Mouse (Mus musculus) limb, embryonic 10.5 days (tissue): Measurements from ENCODE around the gene Nprl3. TPM values are rescaled to one million over a fixed set of nuclear protein-coding genes. Genes with fewer than 3 reads are reported as not detected.
"Not testable (repeated sequence)": the region's sequence is repeated elsewhere in the genome, so short reads cannot be mapped to it uniquely, and the experiment has no call there.

Experiments used
- DNase-seq: peaks from one replicate; pipeline ENCODE4 v3.0.0-alpha.2; 2017; ENCODE audit warnings: low spot score
- H3K27ac ChIP-seq: fragments of 300-500 bp; sonication (generic); 2 replicates; pipeline ENCODE4 v1.5.1; 2016; ENCODE audit warnings: mild to moderate bottlenecking
- H3K27me3 ChIP-seq: fragments of 300-500 bp; sonication (generic); 2 replicates; pipeline ENCODE4 v1.6.1; 2016; ENCODE audit warnings: low read depth, mild to moderate bottlenecking; ENCODE audit not compliant: poor library complexity, severe bottlenecking
- H3K36me3 ChIP-seq: fragments of 300-500 bp; sonication (generic); 2 replicates; pipeline ENCODE4 v1.6.1; 2016; ENCODE audit warnings: mild to moderate bottlenecking, moderate library complexity
- H3K4me1 ChIP-seq: fragments of 300-500 bp; sonication (generic); 2 replicates; pipeline ENCODE4 v1.6.1; 2016
- H3K4me3 ChIP-seq: fragments of 300-500 bp; sonication (generic); 2 replicates; pipeline ENCODE4 v1.5.1; 2016; ENCODE audit warnings: mild to moderate bottlenecking, moderate library complexity
- H3K9me3 ChIP-seq: fragments of 300-500 bp; sonication (generic); replicated peaks from 2 replicates; pipeline ENCODE4 v1.6.1; 2016; ENCODE audit warnings: mild to moderate bottlenecking
- WGBS: fragments of 180-500 bp; shearing (Covaris S2); methylation state at CpG from one replicate; pipeline ENCODE4 v1.1.7; 2016; 5-methylcytosine and 5-hydroxymethylcytosine counted together
- polyA plus RNA-seq: library from polyadenylated mRNA; unstranded; fragments of >200 nt; fragmentation: Nextera tagmentation; extraction: Ambion mirVana; gene quantifications from 2 replicates; pipeline ENCODE4 v1.2.1, GENCODE M21; 2016

The Nprl3 gene
- 43.7 and 51.8 TPM in 2 replicates for polyA plus RNA-seq

DNA sequence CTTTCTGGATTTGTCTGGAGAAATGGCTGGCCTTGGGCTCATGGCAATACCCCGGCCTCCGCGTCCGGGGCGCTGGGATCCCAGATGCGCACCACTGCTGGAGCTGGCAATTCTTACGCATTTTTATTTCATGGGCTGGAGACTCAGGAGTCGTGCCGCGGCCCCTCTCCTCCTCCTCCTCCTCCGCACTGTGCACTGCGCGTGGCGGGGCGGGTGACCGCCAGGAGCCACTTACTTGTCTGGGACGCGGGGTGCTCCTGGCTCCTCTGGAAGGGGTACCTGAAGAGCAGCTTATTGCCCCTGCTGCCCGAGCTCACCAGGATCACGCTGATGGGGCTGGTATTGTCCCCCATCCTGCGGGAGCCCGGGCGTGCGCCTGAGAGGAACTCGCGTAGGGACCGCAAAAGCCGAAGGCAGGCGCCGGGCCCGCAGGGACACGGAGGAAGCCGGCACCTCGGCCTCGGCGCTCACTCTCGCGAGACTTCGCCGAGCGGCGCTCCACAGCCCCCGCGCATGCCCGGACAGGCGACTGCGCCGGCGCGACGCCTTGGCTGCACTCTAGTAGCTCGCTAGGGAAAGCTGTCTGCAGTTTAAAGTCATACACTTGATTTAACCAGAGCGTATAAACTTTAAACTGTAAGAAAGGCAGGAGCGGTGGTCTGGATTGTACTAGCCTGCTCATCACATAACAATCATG is at the start of gene Nprl3:
Gene Nprl3, minus strand, starts transcription at position 520 of the 697 bp plus-strand sequence.
- H3K27ac ChIP-seq = peak within 1 kb of the TSS; percentile 98
- H3K9me3 ChIP-seq = no peaks in the 10 kb centered on the region
- H3K27me3 ChIP-seq = no peaks in the 10 kb centered on the region; the same call in 1 of the 2 replicates
- under 1% methylated on average over 54 of the region's 54 CpGs for WGBS
- peaks cover 6% of the 10 kb centered on the region for H3K36me3 ChIP-seq
- peak within 1 kb of the TSS; percentile 84 for H3K4me3 ChIP-seq
- peak; percentile 96 for DNase-seq
- H3K4me1 ChIP-seq = peaks cover 19% of the 10 kb centered on the region

DNA sequence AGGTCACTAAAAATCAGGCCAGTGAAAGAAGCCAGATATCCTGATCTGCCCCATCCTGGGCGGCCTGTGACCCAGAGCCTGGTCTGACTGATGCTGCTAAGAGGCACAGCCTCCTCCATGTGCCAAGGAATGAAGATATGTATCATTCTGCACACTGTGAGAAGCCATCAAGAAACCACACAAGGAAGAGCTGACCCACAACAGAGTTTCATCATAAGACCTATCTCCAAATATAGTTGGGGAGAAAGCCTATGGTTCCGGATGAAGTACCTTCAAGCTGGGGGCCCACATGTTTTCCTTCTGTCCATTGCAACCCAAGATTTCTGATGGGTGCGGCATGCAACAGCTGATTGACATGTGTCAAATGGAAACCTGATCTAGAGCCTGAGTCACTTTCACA is 48.5 kb upstream of the Nprl3 start:
- 85% methylated on average over 3 of the region's 3 CpGs for WGBS
- no peaks in the 10 kb centered on the region for H3K9me3 ChIP-seq

DNA sequence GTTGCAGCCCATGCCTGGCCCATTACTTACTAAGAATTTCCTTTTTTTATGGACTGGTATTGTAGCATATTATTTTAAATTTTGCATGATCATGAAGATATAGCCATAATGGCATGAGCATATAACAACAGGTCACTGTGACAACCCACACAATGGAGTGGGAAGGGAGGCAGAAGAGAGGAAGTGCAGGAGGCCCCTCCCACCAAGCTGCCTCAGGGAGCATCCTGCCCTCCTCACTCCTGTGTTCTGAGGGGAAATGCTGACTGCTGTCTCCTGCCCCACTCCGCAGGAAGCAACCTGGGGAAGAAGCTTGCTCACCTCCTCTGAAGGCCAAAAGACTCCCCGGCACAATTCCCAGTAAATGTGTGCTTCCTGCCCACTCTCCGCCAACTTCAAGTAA is 42.4 kb upstream of the Nprl3 start:
- DNase-seq = no peak
- no peaks in the 10 kb centered on the region for H3K36me3 ChIP-seq
- 76% methylated on average over 3 of the region's 3 CpGs for WGBS
- 0 out of 2 replicates have a peak, but pooled peaks cover 2% of the 10 kb centered on the region for H3K4me1 ChIP-seq
- H3K4me3 ChIP-seq = no peak overlapping the region
- H3K27ac ChIP-seq = no peak overlapping the region
- no peaks in the 10 kb centered on the region for H3K9me3 ChIP-seq
- no peaks in the 10 kb centered on the region for H3K27me3 ChIP-seq

More for the DNA sequence above, 48.5 kb upstream of the Nprl3 start:
- 0 out of 2 replicates have a peak, but pooled peaks cover 4% of the 10 kb centered on the region for H3K4me1 ChIP-seq
- H3K27ac ChIP-seq = no peak overlapping the region
- no peak overlapping the region for H3K4me3 ChIP-seq
- H3K27me3 ChIP-seq = no peaks in the 10 kb centered on the region
- no peaks in the 10 kb centered on the region for H3K36me3 ChIP-seq
- DNase-seq = no peak

DNA sequence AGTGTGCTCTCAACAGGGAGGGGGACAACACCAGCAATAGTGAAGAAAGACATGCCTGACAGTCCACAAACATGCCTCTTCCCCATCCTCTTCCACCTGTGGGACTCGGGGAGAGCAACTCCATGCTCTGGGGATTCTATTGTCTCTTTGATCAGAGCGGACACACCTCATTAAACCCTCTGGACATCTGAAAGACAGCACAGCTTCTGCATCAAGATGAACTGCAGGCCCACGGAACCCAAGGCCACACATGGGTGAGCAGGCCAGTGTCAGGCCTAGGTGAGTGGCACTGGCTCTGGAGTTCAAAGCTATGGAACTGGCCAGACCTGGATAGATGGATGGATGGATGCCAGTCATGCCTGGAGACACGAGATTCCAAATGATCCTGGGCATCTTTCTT is 41.9 kb upstream of the Nprl3 start:
- DNase-seq = no peak
- Histone ChIP-seq H3K4me3 (no peak overlapping the region), H3K27me3 (no peaks in the 10 kb centered on the region), H3K36me3 (no peaks in the 10 kb centered on the region), H3K27ac (no peak overlapping the region), H3K9me3 (no peaks in the 10 kb centered on the region), H3K4me1 (0 out of 2 replicates have a peak, but pooled peaks cover 2% of the 10 kb centered on the region)
- WGBS = 59% methylated on average over 4 of the region's 4 CpGs

DNA sequence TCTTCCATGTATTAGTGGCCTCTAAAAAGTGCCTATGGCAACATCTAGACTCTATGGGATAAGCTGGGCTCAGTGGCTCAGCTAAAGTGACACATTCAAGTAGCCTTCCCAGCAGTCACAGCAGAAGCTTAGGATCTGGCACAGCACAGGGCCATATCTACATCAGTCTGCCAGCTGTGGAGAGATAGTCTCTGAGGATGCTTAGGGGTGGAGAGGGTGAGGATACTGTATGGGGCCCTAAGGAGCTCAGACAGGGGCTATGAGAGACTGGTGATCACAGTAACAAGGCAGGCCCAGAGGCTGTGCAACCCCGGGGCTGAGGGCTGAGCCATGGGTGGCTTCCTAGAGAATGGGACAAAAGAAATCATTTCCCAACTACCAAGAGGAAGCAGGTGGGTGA is 39.5 kb upstream of the Nprl3 start:
- 0 out of 2 replicates have a peak, but pooled peaks cover 2% of the 10 kb centered on the region for H3K4me1 ChIP-seq
- no peaks in the 10 kb centered on the region for H3K36me3 ChIP-seq
- no peak overlapping the region for H3K27ac ChIP-seq
- H3K4me3 ChIP-seq = no peak overlapping the region
- H3K9me3 ChIP-seq = no peaks in the 10 kb centered on the region
- WGBS = 90% methylated on average over 1 of the region's 1 CpGs
- H3K27me3 ChIP-seq = 0 out of 2 replicates have a peak, but pooled peaks cover 4% of the 10 kb centered on the region
- no peak for DNase-seq

DNA sequence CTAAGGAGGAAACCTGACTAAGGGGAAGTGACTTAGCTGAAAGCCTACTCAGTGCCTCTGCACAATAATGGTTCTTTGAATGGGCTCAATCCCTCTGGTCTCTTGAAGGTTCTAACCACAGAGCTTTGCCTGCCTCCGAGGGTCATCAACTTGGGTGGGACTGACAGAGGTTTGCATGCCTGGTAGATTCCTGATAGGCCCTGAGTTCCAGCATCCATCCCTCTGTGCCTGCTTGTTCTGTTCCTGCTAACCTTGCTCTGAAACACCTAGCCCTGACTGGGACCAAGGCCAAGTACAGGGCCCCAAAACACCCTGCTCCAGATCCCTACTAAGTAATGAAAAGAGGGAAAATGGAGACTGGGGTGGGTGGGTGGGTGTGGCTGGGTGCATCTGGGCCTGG is 35.9 kb upstream of the Nprl3 start:
- H3K9me3 ChIP-seq = no peaks in the 10 kb centered on the region
- peaks cover 6% of the 10 kb centered on the region; the same call in 1 of the 2 replicates for H3K4me1 ChIP-seq
- DNase-seq = no peak
- H3K27ac ChIP-seq = no peak overlapping the region
- no peak overlapping the region for H3K4me3 ChIP-seq
- H3K27me3 ChIP-seq = peaks cover 19% of the 10 kb centered on the region
- no peaks in the 10 kb centered on the region for H3K36me3 ChIP-seq
- 100% methylated on average over 1 of the region's 1 CpGs for WGBS

DNA sequence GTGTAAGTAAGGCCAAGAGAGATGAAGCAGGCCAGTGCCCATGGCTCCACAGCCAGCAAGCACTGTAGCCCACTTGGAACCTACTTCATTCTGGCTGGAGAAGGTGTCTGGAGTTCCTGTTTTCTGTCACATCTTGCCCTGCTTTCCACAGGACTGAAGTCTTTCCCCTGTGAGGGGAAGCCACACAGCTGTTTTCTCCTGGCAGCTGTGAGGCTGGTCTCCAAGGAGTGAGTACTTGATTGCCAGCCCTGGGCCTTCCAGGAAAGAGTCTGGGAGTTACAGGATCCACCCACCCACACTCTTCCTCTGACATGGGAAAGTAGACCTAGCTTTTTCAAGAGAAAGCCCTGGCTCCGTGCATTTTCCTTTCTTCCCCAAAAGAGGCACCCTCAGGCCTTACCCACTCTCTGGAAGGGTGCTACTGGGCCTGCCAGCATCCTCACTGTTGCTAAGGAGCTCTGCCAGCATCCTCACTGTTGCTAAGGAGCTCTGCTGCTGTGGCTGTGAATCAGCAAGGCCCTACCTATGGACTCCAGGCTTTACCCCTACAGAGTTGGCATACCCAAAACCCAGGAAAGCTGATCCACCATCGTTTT is 35.4 kb upstream of the Nprl3 start:
- Histone ChIP-seq H3K4me3 (no peak overlapping the region), H3K9me3 (no peaks in the 10 kb centered on the region), H3K27me3 (peaks cover 19% of the 10 kb centered on the region), H3K4me1 (peaks cover 5% of the 10 kb centered on the region; the same call in 1 of the 2 replicates), H3K36me3 (no peaks in the 10 kb centered on the region), H3K27ac (no peak overlapping the region)
- DNase-seq = no peak
- WGBS = 47% methylated on average over 2 of the region's 2 CpGs

DNA sequence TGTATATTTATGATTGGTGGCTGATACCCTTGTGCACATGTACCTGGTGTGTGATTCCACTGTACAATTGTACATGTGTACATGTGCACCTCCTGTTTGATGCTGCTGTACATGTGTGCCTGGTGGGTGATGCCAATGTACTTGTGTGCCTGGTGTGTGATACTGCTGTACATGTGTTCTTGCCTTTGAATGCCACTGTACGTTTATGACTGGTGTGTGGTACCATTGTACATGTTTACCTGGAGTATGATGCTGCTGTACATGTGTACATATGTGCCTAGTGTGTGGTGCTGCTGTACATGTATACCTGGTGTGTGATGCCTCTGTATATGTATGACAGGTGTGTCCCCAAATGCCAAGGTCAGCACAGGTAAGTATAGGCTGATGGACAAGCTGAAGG is 34.0 kb upstream of the Nprl3 start:
- no peak overlapping the region for H3K4me3 ChIP-seq
- H3K9me3 ChIP-seq = no peaks in the 10 kb centered on the region
- no peak for DNase-seq
- no peaks in the 10 kb centered on the region for H3K36me3 ChIP-seq
- whole genome bisulfite sequencing = 82% methylated on average over 1 of the region's 1 CpGs
- no peak overlapping the region for H3K27ac ChIP-seq
- H3K4me1 ChIP-seq = peaks cover 3% of the 10 kb centered on the region; the same call in 1 of the 2 replicates
- H3K27me3 ChIP-seq = peaks cover 19% of the 10 kb centered on the region

DNA sequence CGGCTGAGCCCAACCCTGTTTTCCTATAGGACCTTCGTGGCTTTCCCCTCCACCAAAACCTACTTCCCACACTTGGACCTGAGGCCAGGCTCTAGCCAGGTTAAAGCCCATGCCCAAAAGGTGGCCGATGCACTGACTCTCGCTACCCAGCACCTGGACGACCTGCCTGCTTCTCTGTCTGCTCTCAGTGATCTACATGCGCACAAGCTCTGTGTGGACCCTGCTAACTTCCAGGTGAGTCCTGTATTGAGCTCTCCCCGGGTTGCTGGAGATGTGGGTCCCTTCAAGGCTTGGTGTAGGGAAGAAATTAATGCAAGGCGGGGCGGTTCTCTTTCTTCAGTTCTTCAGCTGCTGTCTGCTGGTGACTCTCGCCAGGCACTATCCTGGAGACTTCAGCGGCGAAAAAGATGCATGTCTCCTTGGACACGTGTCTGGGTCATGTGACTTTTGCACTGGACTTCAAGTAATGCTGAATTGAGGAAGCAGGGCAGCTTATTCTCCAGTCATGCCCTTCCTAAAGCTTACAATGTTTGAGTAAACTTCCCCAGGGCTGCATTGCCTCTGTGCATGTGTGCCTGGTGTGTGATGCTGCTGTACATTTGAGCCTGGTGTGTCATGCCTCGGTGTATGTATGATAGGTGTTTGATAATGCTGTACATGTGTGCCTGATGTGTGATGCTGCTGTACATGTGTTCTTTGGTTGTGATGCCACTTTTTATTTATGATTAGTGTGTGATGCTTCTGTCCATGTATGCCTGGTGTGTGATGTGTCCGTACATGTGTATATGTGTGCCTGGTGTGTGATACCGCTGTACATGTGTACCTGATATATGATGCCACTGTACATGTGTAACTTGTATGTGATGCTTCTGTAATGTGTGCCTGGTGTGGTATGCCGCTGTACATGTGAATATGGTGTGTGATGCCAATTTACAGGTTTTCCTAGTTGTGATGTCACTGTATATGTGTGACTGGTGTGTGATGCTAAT is 33.1 kb upstream of the Nprl3 start:
- no peaks in the 10 kb centered on the region for H3K9me3 ChIP-seq
- peak overlapping the region; percentile 20; the same call in 1 of the 2 replicates for H3K4me3 ChIP-seq
- H3K36me3 ChIP-seq = no peaks in the 10 kb centered on the region
- WGBS = 58% methylated on average over 16 of the region's 17 CpGs
- H3K27ac ChIP-seq = no peak overlapping the region
- no peak for DNase-seq
- H3K27me3 ChIP-seq = peaks cover 19% of the 10 kb centered on the region
- H3K4me1 ChIP-seq = peaks cover 3% of the 10 kb centered on the region; the same call in 1 of the 2 replicates

DNA sequence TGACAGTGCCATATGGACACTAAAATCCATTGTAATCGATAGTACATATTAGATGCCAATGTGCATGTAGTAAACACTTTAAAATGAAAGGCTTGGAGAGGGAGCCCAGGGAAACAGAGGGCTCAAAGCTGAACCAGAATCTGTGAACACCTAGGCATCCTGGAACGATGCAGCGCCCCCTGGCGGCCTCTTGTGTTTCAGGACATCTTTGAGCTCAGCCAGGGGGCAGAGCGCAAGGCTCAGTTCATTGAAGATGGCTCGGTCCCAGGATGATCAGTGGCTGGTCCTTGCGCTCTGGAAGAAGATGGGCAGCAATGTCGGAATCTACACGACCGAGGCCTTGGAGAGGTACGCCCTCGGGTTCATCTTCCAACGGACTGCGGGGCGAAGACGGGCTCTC is 32.4 kb upstream of the Nprl3 start, which contains the start of gene Hbq1a:
Gene Hbq1a, plus strand, starts transcription at position 205 of the 400 bp plus-strand sequence.
- not testable (repeated sequence) for H3K36me3 ChIP-seq, H3K27ac ChIP-seq, H3K4me1 ChIP-seq, H3K9me3 ChIP-seq
- DNase-seq = peak; percentile 72
- WGBS = 6% methylated on average over 16 of the region's 16 CpGs
- Histone ChIP-seq H3K4me3 (peak within 1 kb of the TSS; percentile 20; the same call in 1 of the 2 replicates), H3K27me3 (peaks cover 19% of the 10 kb centered on the region)

DNA sequence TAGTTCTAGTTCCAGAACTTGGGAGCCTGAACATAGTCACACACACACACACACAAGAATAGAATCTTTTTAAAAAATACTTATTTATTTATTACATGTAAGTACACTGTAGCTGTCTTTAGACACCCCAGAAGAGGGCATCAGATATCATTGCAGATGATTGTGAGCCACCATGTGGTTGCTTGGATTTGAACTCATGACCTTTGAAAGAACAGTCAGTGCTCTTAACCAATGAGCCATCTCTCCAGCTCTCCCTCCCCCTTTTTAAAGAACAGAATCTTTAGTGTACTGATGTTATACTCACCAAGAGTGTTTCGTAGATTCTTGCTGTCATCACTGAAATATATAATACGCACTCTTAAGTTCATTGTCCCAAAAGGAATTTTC is 31.0 kb upstream of the Nprl3 start:
- H3K4me3 ChIP-seq = no peak overlapping the region
- WGBS = 94% methylated on average over 2 of the region's 2 CpGs
- H3K36me3 ChIP-seq = no peaks in the 10 kb centered on the region
- H3K27me3 ChIP-seq = peaks cover 19% of the 10 kb centered on the region
- H3K27ac ChIP-seq = no peak overlapping the region
- H3K4me1 ChIP-seq = peaks cover 3% of the 10 kb centered on the region; the same call in 1 of the 2 replicates
- no peak for DNase-seq
- no peaks in the 10 kb centered on the region for H3K9me3 ChIP-seq

DNA sequence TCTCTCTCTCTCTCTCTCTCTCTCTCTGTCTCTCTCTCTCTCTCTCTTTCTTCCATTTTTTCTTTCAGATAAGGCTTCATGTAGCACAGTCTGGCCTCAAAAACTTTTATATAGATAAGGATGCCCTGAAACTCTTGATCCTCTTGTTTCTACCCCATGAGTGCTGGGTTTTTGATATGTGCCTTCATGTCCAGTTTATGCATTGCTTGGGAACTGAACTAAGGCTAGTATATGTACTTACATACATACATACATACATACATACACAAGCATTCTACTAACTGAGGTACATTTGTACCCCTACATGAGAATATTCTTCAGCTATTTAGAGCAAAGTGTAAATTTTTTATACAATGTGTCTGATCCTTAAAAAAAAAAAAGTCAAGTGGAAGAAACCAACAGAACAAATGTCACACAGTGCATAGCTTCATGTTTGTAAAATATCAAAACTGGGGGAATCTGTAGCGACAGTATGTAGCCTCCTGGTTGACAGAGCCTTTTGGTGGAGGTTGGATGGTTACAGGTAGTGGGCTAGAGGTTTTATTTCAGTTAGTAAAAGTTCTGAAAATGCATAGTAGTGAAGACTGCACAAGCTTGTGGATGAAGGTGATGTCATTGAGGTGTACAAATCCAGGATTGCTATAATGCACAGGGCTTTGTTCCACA is 30.5 kb upstream of the Nprl3 start:
- H3K4me1 ChIP-seq = peaks cover 3% of the 10 kb centered on the region; the same call in 1 of the 2 replicates
- WGBS = 90% methylated on average over 1 of the region's 1 CpGs
- peaks cover 19% of the 10 kb centered on the region for H3K27me3 ChIP-seq
- no peak for DNase-seq
- H3K9me3 ChIP-seq = no peaks in the 10 kb centered on the region
- no peak overlapping the region for H3K27ac ChIP-seq
- H3K4me3 ChIP-seq = no peak overlapping the region
- H3K36me3 ChIP-seq = no peaks in the 10 kb centered on the region
